Mouse (Mus musculus) testis, adult 2 months (tissue): ENCODE results near the gene Glrx.

Source experiments
- CTCF ChIP-seq: fragments of 200-500 bp; IDR thresholded peaks from 2 replicates; pipeline ENCODE4 v1.5.1; 2012; ENCODE audit warnings: low read depth, mild to moderate bottlenecking, inconsistent platforms, low read length, moderate library complexity; ENCODE audit not compliant: control insufficient read depth, insufficient read depth, insufficient replicate concordance
- POLR2A ChIP-seq: fragments of 200-500 bp; IDR thresholded peaks from 2 replicates; pipeline ENCODE4 v1.6.1; 2012; ENCODE audit warnings: low read depth, mild to moderate bottlenecking, inconsistent platforms, low read length, moderate library complexity; ENCODE audit not compliant: control insufficient read depth

GRCm38 (mm10) chr13:75824611-75825319 is 14.9 kb upstream of the Glrx start:
- TF ChIP-seq CTCF: no peak
- no peak for TF ChIP-seq POLR2A
